Mouse (Mus musculus) forebrain, postnatal 0 days (tissue): ENCODE results near the gene Etv2. TPM values are rescaled to one million over a fixed set of nuclear protein-coding genes. Genes with fewer than 3 reads are reported as not detected.
A peak's percentile ranks its signal among the peaks of the same experiment; 100 is the strongest.

ENCODE experiments used
- ATAC-seq: fragments of 200-750 bp; cut with Nextera tagmentation; 2 replicates; pipeline ENCODE4 v1.8.0; 2017; ENCODE audit warnings: mild to moderate bottlenecking, moderate library complexity
- DNase-seq: peaks from one replicate; pipeline ENCODE4 v3.0.0-alpha.2; 2015
- H3K27ac ChIP-seq: fragments of 300-500 bp; sonication (generic); 2 replicates; pipeline ENCODE4 v1.5.1; 2014; ENCODE audit warnings: low read depth, mild to moderate bottlenecking, antibody characterized with exemption, low read length, moderate library complexity, mixed read lengths
- H3K27me3 ChIP-seq: fragments of 300-500 bp; sonication (generic); 2 replicates; pipeline ENCODE4 v1.6.1; 2014; ENCODE audit warnings: mild to moderate bottlenecking, low read length, mixed read lengths; ENCODE audit not compliant: insufficient read depth
- H3K36me3 ChIP-seq: fragments of 300-500 bp; sonication (generic); 2 replicates; pipeline ENCODE4 v1.6.1; 2014; ENCODE audit warnings: mild to moderate bottlenecking, moderate library complexity; ENCODE audit not compliant: insufficient read depth
- H3K4me1 ChIP-seq: fragments of 300-500 bp; sonication (generic); 2 replicates; pipeline ENCODE4 v1.6.1; 2014; ENCODE audit warnings: antibody characterized with exemption; ENCODE audit not compliant: insufficient read depth
- H3K4me2 ChIP-seq: fragments of 300-500 bp; sonication (generic); 2 replicates; pipeline ENCODE4 v1.6.1; 2014; ENCODE audit warnings: low read depth, mild to moderate bottlenecking, moderate library complexity
- H3K4me3 ChIP-seq: fragments of 300-500 bp; sonication (generic); 2 replicates; pipeline ENCODE4 v1.5.1; 2014; ENCODE audit warnings: low read depth, low read length, mixed read lengths
- H3K9ac ChIP-seq: fragments of 300-500 bp; sonication (generic); 2 replicates; pipeline ENCODE4 v1.6.1; 2014; ENCODE audit warnings: mild to moderate bottlenecking
- H3K9me3 ChIP-seq: fragments of 300-500 bp; sonication (generic); 2 replicates; pipeline ENCODE4 v1.6.1; 2016; ENCODE audit warnings: low read length
- CTCF ChIP-seq: sonication (generic); IDR thresholded peaks from 2 replicates; pipeline ENCODE4 v1.5.1; 2016; ENCODE audit warnings: antibody characterized with exemption, control low read depth, low read depth
- WGBS: fragments of 180-500 bp; shearing (Covaris S2); extraction: QIAGEN DNeasy Blood & Tissue Kit; methylation state at CpG from one replicate; pipeline ENCODE4 v1.1.7; 2014; 5-methylcytosine and 5-hydroxymethylcytosine counted together
- polyA plus RNA-seq: library from polyadenylated mRNA; unstranded; fragments of >200 nt; fragmentation: Nextera tagmentation; extraction: Ambion mirVana; gene quantifications from 2 replicates; pipeline ENCODE4 v1.2.1, GENCODE M21; 2015
- total RNA-seq: library from RNA; depleted of rRNA; stranded (reverse); fragments of >200 nt; gene quantifications from 2 replicates; pipeline ENCODE4 v1.2.3, GENCODE M21; 2014

Etv2 gene
- total and polyA plus RNA-seq, 2 experiments from 2014 or later, result not detected

DNA sequence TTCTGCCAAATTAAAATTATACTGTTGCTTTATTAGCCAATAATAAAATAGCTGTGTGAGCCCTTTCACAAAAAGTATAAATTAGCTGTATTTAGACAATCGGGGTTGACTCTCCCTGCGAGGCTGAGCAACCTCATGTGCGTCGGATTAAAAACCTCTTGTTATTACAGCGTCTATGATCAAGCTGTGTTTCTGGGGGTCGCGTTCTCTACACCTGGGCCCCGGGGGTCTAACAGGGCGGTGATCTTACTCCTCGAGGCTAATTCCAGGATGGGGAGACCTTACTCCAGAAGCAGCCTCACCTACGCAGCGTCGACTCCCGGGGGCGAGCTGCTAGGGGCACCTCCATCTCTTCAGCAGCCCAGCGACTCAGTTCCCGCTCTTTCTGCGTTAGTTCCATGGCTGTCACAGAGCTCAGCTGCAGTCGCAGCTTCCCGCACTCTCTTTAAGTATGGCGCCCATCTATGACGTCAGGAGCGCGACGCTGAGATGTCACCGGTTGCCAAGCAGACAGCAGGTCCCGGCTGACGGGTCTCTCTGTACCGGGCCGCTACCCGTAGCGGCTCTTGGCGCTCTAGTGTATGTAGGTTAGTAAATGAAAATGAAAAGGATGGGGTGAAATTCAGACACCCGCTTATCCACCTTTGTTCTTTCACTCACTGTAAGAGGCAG lies 29.0 kb upstream of the Etv2 start, which contains the start of gene Haus5:
Haus5 (minus strand) TSS at position 466 of the 672 bp plus-strand sequence.
- no peaks in the 10 kb centered on the region for H3K9me3 ChIP-seq
- H3K36me3 ChIP-seq, result peaks cover 13% of the 10 kb centered on the region; the same call in 1 of the 2 replicates
- DNase-seq (peak; percentile 97), ATAC-seq (peak; percentile 98)
- H3K9ac ChIP-seq, result peak within 1 kb of the TSS; percentile 60
- peaks cover 7% of the 10 kb centered on the region; the same call in 1 of the 2 replicates for H3K4me1 ChIP-seq
- under 1% methylated on average over 34 of the region's 34 CpGs for WGBS
- H3K27me3 ChIP-seq, result no peaks in the 10 kb centered on the region; the same call in 1 of the 2 replicates
- peak within 1 kb of the TSS; percentile 78 for H3K4me2 ChIP-seq
- TF ChIP-seq CTCF, result no peak
- peak within 1 kb of the TSS; percentile 83 for H3K27ac ChIP-seq
- H3K4me3 ChIP-seq, result peak within 1 kb of the TSS; percentile 48

DNA sequence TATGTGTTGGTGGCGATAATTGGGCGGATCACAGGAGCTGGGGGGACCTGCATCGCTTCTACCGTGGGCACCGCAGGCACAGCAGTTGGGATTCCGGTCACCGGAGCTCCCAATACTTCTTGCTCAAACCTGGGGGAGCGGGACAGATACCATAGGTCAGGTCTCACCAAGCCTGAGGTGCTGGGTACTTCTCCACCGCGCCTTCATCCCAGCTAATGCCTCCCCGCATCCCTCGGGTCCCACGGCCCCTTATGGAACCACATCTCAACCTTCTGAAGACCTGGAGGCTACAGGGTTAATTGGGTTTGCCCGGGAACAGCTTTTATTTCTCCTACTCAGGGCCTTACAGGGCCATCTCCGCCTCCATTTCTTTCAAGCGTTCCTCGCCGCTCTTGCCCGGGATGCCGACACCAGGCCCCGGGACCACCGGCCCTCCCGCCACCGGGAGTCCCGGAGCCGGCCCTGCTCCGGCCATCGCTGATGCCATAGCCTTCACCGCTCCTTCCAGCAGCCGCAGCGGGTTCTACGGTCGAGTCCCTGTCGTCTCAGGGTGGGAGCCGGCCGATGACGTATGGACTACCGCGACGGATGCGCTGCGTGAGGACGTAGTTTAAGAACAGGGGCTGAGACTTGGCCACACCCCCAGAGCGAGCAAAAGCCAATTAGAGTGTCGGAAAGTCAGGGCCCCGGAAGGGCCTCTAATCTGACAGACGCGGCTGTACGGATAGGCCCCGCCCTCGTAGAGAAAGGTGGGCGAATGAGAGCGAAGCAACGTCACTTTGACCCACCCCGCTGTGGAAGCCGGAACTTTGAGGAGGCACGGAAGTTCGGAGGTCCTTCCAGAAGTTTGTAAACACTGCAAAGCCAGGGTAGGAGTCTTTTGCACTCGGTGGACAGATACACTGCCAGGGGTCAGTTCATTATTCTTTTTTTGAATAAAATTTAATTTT lies 14.2 kb upstream of the Etv2 start, which contains the start of gene Rbm42:
Rbm42 (minus strand) TSS at position 727 of the 950 bp plus-strand sequence.
- peak; percentile 99 for DNase-seq
- peak within 1 kb of the TSS; percentile 88 for H3K9ac ChIP-seq
- 2% methylated on average over 59 of the region's 59 CpGs for WGBS
- ATAC-seq, result peak; percentile 100
- 0 out of 2 replicates have a peak, but pooled peaks cover 4% of the 10 kb centered on the region for H3K4me1 ChIP-seq
- no peak for TF ChIP-seq CTCF
- peaks cover 50% of the 10 kb centered on the region for H3K36me3 ChIP-seq
- peak within 1 kb of the TSS; percentile 92 for H3K4me3 ChIP-seq
- peak within 1 kb of the TSS; percentile 81 for H3K27ac ChIP-seq
- H3K9me3 ChIP-seq, result no peaks in the 10 kb centered on the region
- no peaks in the 10 kb centered on the region for H3K27me3 ChIP-seq
- H3K4me2 ChIP-seq, result peak within 1 kb of the TSS; percentile 96

DNA sequence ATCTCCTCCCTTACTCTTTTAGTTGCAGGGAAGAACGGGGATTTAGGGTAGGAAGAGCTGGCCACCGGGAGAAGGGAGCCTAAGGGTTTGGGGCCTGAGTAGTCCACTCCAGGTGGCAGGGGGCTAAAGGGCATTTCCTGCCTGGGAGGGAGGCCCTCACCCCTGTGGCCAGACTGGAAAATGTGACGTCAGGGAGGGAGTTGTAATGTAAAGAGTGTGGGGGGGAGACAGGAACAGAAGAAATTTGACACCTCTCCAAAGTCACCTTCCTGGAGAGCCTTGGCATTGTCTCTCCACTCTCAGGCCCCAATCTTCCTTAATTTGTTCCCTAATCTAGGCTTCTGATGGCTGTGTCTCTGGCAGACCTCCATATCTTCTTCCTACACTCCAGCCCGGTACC lies 3.4 kb upstream of the Etv2 start:
- Histone ChIP-seq H3K27ac (no peak overlapping the region), H3K9me3 (no peaks in the 10 kb centered on the region), H3K4me1 (no peaks in the 10 kb centered on the region), H3K4me2 (no peak overlapping the region), H3K9ac (no peak overlapping the region), H3K27me3 (peaks cover 27% of the 10 kb centered on the region), H3K4me3 (no peak overlapping the region), H3K36me3 (peaks cover 45% of the 10 kb centered on the region)
- 30% methylated on average over 4 of the region's 4 CpGs for WGBS
- ATAC-seq (no peak), DNase-seq (no peak)
- no peak for TF ChIP-seq CTCF

DNA sequence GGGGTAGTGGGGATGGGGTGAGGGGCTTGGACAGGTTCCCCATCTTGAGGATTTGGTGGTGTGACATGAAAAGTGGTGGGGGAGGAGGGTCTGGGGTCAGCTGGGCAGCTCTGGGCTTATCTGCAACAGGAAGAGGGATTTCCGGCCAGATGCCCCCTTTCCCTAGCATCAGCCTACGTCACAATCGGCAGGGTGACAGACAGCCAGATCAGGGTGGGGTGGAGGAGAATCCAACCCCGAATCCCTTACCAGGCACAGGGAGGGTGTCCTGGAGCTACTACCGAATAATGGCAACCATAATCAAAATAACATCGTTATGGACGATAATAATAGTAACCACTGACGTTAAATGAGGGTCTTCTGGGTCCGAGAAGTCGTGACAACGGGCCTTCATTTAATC lies 743 bp upstream of the Etv2 start:
- no peak for DNase-seq
- H3K4me2 ChIP-seq, result no peak overlapping the region
- no peaks in the 10 kb centered on the region for H3K9me3 ChIP-seq
- peaks cover 18% of the 10 kb centered on the region for H3K36me3 ChIP-seq
- H3K9ac ChIP-seq, result no peak overlapping the region
- H3K4me1 ChIP-seq, result no peaks in the 10 kb centered on the region
- TF ChIP-seq CTCF, result no peak
- H3K4me3 ChIP-seq, result no peak overlapping the region
- 34% methylated on average over 11 of the region's 11 CpGs for WGBS
- H3K27ac ChIP-seq, result no peak overlapping the region
- ATAC-seq, result no peak
- peaks cover 52% of the 10 kb centered on the region for H3K27me3 ChIP-seq

DNA sequence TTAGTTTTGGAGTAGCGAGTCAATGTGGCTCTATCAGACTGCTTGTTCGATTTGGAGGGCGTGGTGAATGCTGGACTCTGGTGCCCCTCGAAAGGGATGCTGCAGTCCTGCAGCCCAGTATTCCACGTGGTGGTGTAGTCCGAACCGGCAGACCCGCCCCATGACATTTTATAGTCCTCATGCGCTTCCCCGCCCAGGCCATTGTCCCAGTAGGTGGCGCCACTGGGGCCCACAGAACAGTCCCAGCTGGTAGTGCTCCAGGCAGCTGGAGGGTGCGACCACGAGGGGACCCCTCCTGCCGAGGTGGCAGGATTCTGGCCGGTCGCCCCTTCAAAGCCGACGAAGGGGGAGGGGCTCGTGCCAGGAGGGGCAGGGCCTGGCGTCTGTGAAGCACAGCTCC lies 1.0 kb downstream of the Etv2 start:
- Histone ChIP-seq H3K9ac (no peak overlapping the region), H3K27ac (no peak overlapping the region), H3K4me2 (no peak overlapping the region), H3K4me3 (peak overlapping the region; percentile 9; the same call in 1 of the 2 replicates), H3K4me1 (no peaks in the 10 kb centered on the region), H3K36me3 (peaks cover under 1% of the 10 kb centered on the region; the same call in 1 of the 2 replicates), H3K9me3 (no peaks in the 10 kb centered on the region), H3K27me3 (peaks cover 54% of the 10 kb centered on the region)
- DNase-seq (peak; percentile 40), ATAC-seq (peak; percentile 72)
- 1% methylated on average over 20 of the region's 20 CpGs for WGBS
- peak; percentile 68 for TF ChIP-seq CTCF

DNA sequence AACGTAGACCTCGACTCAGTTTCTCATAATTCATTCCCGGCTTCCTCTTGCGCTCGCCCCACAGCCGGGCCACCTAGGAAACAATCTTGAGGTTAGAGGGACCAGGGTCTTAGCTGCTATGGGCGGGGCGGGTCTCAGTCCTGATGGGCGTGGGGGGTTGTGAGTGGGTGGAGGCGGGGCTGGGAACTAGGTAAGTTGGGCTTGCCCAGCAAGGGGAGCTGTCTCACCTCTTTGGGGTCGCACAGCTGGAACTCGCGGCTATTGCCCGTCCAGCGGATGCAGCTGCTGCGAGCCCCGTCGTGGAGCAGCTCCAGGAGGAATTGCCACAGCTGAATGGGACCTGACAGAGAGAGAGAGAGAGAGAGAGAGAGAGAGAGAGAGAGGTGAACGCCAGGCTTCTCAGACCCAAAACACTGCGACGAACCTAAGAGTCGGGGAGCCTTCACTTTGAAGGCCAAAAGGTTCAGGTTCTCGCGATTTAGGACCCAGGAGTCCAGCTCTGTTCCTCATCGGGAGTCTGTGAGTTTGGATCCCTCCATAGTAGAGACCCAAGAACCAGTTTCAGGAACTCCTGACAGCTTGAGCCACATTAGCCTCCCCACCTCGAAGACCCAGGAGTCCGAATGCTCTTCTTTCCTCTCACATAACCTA lies 1.8 kb downstream of the Etv2 start:
- H3K4me2 ChIP-seq, result no peak overlapping the region
- no peak for ATAC-seq
- H3K9ac ChIP-seq, result no peak overlapping the region
- 4% methylated on average over 27 of the region's 27 CpGs for WGBS
- H3K9me3 ChIP-seq, result no peaks in the 10 kb centered on the region
- H3K4me1 ChIP-seq, result no peaks in the 10 kb centered on the region
- H3K36me3 ChIP-seq, result no peaks in the 10 kb centered on the region
- TF ChIP-seq CTCF, result no peak
- no peak for DNase-seq
- H3K27me3 ChIP-seq, result peaks cover 54% of the 10 kb centered on the region
- no peak overlapping the region for H3K27ac ChIP-seq
- H3K4me3 ChIP-seq, result no peak overlapping the region
